Mouse (Mus musculus) neural tube, embryonic 12.5 days (tissue): Measurements from ENCODE around the gene Tuba1c. TPM values are rescaled to one million over a fixed set of nuclear protein-coding genes. Genes with fewer than 3 reads are reported as not detected.
"Not testable (repeated sequence)": the region's sequence is repeated elsewhere in the genome, so short reads cannot be mapped to it uniquely, and the experiment has no call there.

Source experiments
- ATAC-seq: fragments of 200-750 bp; cut with Nextera tagmentation; 2 replicates; pipeline ENCODE4 v1.8.0; 2017; ENCODE audit warnings: low read depth, mild to moderate bottlenecking, moderate TSS enrichment, moderate library complexity; ENCODE audit not compliant: low FRiP score
- H3K27ac ChIP-seq: fragments of 300-500 bp; sonication (generic); 2 replicates; pipeline ENCODE4 v1.5.1; 2016
- H3K27me3 ChIP-seq: fragments of 300-500 bp; sonication (generic); replicated peaks from 2 replicates; pipeline ENCODE4 v1.6.1; 2016; ENCODE audit warnings: mild to moderate bottlenecking
- H3K36me3 ChIP-seq: fragments of 300-500 bp; sonication (generic); 2 replicates; pipeline ENCODE4 v1.6.1; 2016; ENCODE audit warnings: mild to moderate bottlenecking
- H3K4me1 ChIP-seq: fragments of 300-500 bp; sonication (generic); 2 replicates; pipeline ENCODE4 v1.6.1; 2016
- H3K4me2 ChIP-seq: fragments of 300-500 bp; sonication (generic); replicated peaks from 2 replicates; pipeline ENCODE4 v1.6.1; 2016; ENCODE audit warnings: mild to moderate bottlenecking
- H3K4me3 ChIP-seq: fragments of 300-500 bp; sonication (generic); 2 replicates; pipeline ENCODE4 v1.5.1; 2016
- H3K9ac ChIP-seq: fragments of 300-500 bp; sonication (generic); 2 replicates; pipeline ENCODE4 v1.6.1; 2016; ENCODE audit warnings: mild to moderate bottlenecking
- H3K9me3 ChIP-seq: fragments of 300-500 bp; sonication (generic); 2 replicates; pipeline ENCODE4 v1.6.1; 2016; ENCODE audit warnings: mild to moderate bottlenecking
- WGBS: fragments of 180-500 bp; shearing (Covaris S2); methylation state at CpG from one replicate; pipeline ENCODE4 v1.1.7; 2016; 5-methylcytosine and 5-hydroxymethylcytosine counted together
- polyA plus RNA-seq: library from polyadenylated mRNA; unstranded; fragments of >200 nt; fragmentation: Nextera tagmentation; extraction: Ambion mirVana; gene quantifications from 2 replicates; pipeline ENCODE4 v1.2.1, GENCODE M21; 2016

Gene Tuba1c
- polyA plus RNA-seq, 1 experiment from 2014 or later: 62.0 TPM

GRCm38 (mm10) chr15:99035431-99035830 lies 5.7 kb downstream of the Tuba1c start:
- peaks cover 11% of the 10 kb centered on the region for H3K4me1 ChIP-seq
- H3K4me2 ChIP-seq: no peak overlapping the region
- no peak overlapping the region for H3K27ac ChIP-seq
- H3K4me3 ChIP-seq: no peak overlapping the region
- WGBS: 83% methylated on average over 4 of the region's 4 CpGs
- no peak for ATAC-seq
- no peaks in the 10 kb centered on the region for H3K27me3 ChIP-seq
- H3K36me3 ChIP-seq: peaks cover 29% of the 10 kb centered on the region
- H3K9ac ChIP-seq: no peak overlapping the region
- no peaks in the 10 kb centered on the region for H3K9me3 ChIP-seq

GRCm38 (mm10) chr15:99036249-99036905 lies 6.7 kb downstream of the Tuba1c start:
- Histone ChIP-seq H3K27me3 (no peaks in the 10 kb centered on the region), H3K4me3 (no peak overlapping the region), H3K9ac (no peak overlapping the region), H3K27ac (no peak overlapping the region), H3K4me1 (peaks cover 13% of the 10 kb centered on the region), H3K36me3 (peaks cover 29% of the 10 kb centered on the region), H3K4me2 (no peak overlapping the region), H3K9me3 (no peaks in the 10 kb centered on the region)
- WGBS: 92% methylated on average over 8 of the region's 8 CpGs
- ATAC-seq: no peak

- peaks cover 6% of the 10 kb centered on the region; the same call in 1 of the 2 replicates for H3K4me1 ChIP-seq
- ATAC-seq: no peak
- H3K4me3 ChIP-seq: no peak overlapping the region
- H3K9ac ChIP-seq: no peak overlapping the region
- 97% methylated on average over 1 of the region's 1 CpGs for WGBS
- H3K36me3 ChIP-seq: peaks cover 29% of the 10 kb centered on the region
- H3K9me3 ChIP-seq: no peaks in the 10 kb centered on the region
- H3K27ac ChIP-seq: no peak overlapping the region
- H3K4me2 ChIP-seq: no peak overlapping the region
- H3K27me3 ChIP-seq: no peaks in the 10 kb centered on the region
Observed at GRCm38 (mm10) chr15:99038025-99038424, 8.3 kb downstream of the Tuba1c start.

- Histone ChIP-seq H3K27me3 (no peaks in the 10 kb centered on the region), H3K9ac (no peak overlapping the region), H3K4me2 (no peak overlapping the region), H3K27ac (no peak overlapping the region), H3K4me3 (no peak overlapping the region), H3K4me1 (peaks cover 5% of the 10 kb centered on the region; the same call in 1 of the 2 replicates), H3K9me3 (no peaks in the 10 kb centered on the region), H3K36me3 (peaks cover 29% of the 10 kb centered on the region)
- WGBS: 91% methylated on average over 5 of the region's 5 CpGs
- no peak for ATAC-seq
Observed at GRCm38 (mm10) chr15:99038797-99039196, 9.1 kb downstream of the Tuba1c start.

GRCm38 (mm10) chr15:99039306-99039705 lies 9.6 kb downstream of the Tuba1c start:
- no peaks in the 10 kb centered on the region for H3K9me3 ChIP-seq
- H3K9ac ChIP-seq: no peak overlapping the region
- H3K27ac ChIP-seq: no peak overlapping the region
- WGBS: 89% methylated on average over 4 of the region's 4 CpGs
- no peaks in the 10 kb centered on the region for H3K27me3 ChIP-seq
- H3K36me3 ChIP-seq: peaks cover 29% of the 10 kb centered on the region
- H3K4me2 ChIP-seq: no peak overlapping the region
- no peak for ATAC-seq
- H3K4me1 ChIP-seq: peaks cover 5% of the 10 kb centered on the region; the same call in 1 of the 2 replicates
- H3K4me3 ChIP-seq: no peak overlapping the region

GRCm38 (mm10) chr15:99039996-99040919 lies 10.6 kb downstream of the Tuba1c start:
- Histone ChIP-seq H3K4me3 (no peak overlapping the region), H3K27me3 (no peaks in the 10 kb centered on the region), H3K4me1 (peaks cover 5% of the 10 kb centered on the region; the same call in 1 of the 2 replicates), H3K36me3 (peaks cover 20% of the 10 kb centered on the region), H3K4me2 (no peak overlapping the region), H3K9ac (no peak overlapping the region), H3K9me3 (no peaks in the 10 kb centered on the region), H3K27ac (no peak overlapping the region)
- ATAC-seq: no peak
- 70% methylated on average over 26 of the region's 26 CpGs for WGBS

GRCm38 (mm10) chr15:99040920-99041856 lies 11.5 kb downstream of the Tuba1c start:
- Histone ChIP-seq H3K27ac (no peak overlapping the region), H3K4me2 (no peak overlapping the region), H3K9ac (no peak overlapping the region), H3K4me1 (peaks cover 5% of the 10 kb centered on the region; the same call in 1 of the 2 replicates), H3K4me3 (no peak overlapping the region), H3K36me3 (peaks cover 11% of the 10 kb centered on the region), H3K27me3 (no peaks in the 10 kb centered on the region), H3K9me3 (no peaks in the 10 kb centered on the region)
- whole genome bisulfite sequencing: 65% methylated on average over 21 of the region's 21 CpGs
- no peak for ATAC-seq

GRCm38 (mm10) chr15:99042334-99042733 lies 12.6 kb downstream of the Tuba1c start:
- Histone ChIP-seq H3K4me1 (peaks cover 5% of the 10 kb centered on the region; the same call in 1 of the 2 replicates), H3K9me3 (no peaks in the 10 kb centered on the region), H3K9ac (no peak overlapping the region), H3K36me3 (peaks cover 5% of the 10 kb centered on the region), H3K27ac (no peak overlapping the region), H3K4me2 (no peak overlapping the region), H3K27me3 (peaks cover 4% of the 10 kb centered on the region), H3K4me3 (no peak overlapping the region)
- 88% methylated on average over 5 of the region's 5 CpGs for WGBS
- no peak for ATAC-seq

- no peak for ATAC-seq
- H3K36me3 ChIP-seq: no peaks in the 10 kb centered on the region
- no peak overlapping the region for H3K27ac ChIP-seq
- no peak overlapping the region for H3K4me3 ChIP-seq
- no peak overlapping the region for H3K4me2 ChIP-seq
- WGBS: 65% methylated on average over 3 of the region's 3 CpGs
- peaks cover 5% of the 10 kb centered on the region; the same call in 1 of the 2 replicates for H3K4me1 ChIP-seq
- H3K9me3 ChIP-seq: no peaks in the 10 kb centered on the region
- H3K27me3 ChIP-seq: peaks cover 7% of the 10 kb centered on the region
- no peak overlapping the region for H3K9ac ChIP-seq
Observed at GRCm38 (mm10) chr15:99044854-99045253, 15.2 kb downstream of the Tuba1c start.

GRCm38 (mm10) chr15:99045734-99046133 lies 16.0 kb downstream of the Tuba1c start:
- not testable (repeated sequence) for ATAC-seq, H3K4me2 ChIP-seq, H3K4me1 ChIP-seq, H3K9me3 ChIP-seq, H3K4me3 ChIP-seq, H3K27ac ChIP-seq, H3K9ac ChIP-seq, H3K36me3 ChIP-seq
- H3K27me3 ChIP-seq: peaks cover 11% of the 10 kb centered on the region
- 80% methylated on average over 6 of the region's 6 CpGs for WGBS

GRCm38 (mm10) chr15:99049473-99050253 lies 20.0 kb downstream of the Tuba1c start:
- H3K4me1 ChIP-seq: peaks cover 9% of the 10 kb centered on the region
- no peak overlapping the region for H3K9ac ChIP-seq
- H3K9me3 ChIP-seq: no peaks in the 10 kb centered on the region
- H3K4me3 ChIP-seq: no peak overlapping the region
- H3K4me2 ChIP-seq: no peak overlapping the region
- WGBS: 35% methylated on average over 13 of the region's 13 CpGs
- no peak for ATAC-seq
- no peaks in the 10 kb centered on the region for H3K36me3 ChIP-seq
- no peak overlapping the region for H3K27ac ChIP-seq
- peaks cover 33% of the 10 kb centered on the region for H3K27me3 ChIP-seq
